Mouse (Mus musculus) olfactory bulb, adult 2 months (tissue): ENCODE data around the gene Tenm2.

ENCODE experiments used
- CTCF ChIP-seq: fragments of 200-500 bp; IDR thresholded peaks from 2 replicates; pipeline ENCODE4 v1.5.1; 2012; ENCODE audit warnings: low read depth, mild to moderate bottlenecking, low read length, moderate library complexity; ENCODE audit not compliant: insufficient read depth
- POLR2A ChIP-seq: fragments of 200-500 bp; IDR thresholded peaks from 2 replicates; pipeline ENCODE4 v1.6.1; 2012; ENCODE audit warnings: mild to moderate bottlenecking, low read depth, low read length, moderate library complexity; ENCODE audit not compliant: insufficient read depth

DNA sequence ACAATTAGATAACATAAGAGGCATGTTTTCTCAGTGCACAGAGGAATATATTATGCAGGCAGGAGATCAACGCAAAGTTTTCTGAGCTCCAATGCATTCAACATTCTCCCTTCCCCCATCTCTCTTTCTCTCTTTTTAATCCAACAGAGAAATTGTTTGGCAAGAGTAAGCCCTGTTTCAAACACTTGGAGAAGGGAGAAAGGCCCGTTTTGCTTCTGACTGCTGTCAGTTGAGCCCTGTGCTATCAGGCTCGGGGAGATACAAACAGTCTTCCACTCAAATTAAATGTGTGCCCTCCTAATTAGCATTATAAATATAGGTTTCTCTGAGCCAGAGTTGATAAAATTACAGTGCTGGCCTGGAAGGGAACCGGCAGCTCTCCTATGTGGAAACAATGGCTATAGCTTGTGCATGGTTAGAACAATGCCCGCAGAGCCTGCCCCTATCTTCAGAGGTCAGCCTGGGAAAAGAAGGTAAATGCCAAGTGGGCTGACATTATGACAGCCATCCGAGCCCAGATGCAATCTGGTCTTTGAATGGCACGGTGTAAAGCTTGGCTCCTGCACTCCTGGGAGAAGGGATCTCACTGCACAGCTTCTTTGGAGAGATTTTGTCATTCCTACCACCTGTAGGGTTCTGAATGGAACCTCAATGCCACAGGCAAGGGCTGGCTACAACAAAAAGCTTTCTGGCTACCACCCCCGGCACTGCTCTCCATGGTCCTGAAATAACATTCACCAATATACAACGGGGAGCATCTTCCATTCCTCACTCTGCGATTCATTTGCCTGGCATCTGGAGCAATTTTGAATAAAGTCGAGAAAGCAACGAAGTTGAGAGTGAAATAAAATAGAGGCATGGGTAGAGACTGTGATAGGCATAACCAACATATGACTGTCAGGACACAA, 839.7 kb downstream of the Tenm2 start:
- TF ChIP-seq POLR2A (no peak), CTCF (no peak)
